Mouse (Mus musculus) forebrain, embryonic 14.5 days (tissue): ENCODE data around the gene Myo18b. TPM values are rescaled to one million over a fixed set of nuclear protein-coding genes. Genes with fewer than 3 reads are reported as not detected.

Experiments used
- ATAC-seq: fragments of 200-750 bp; cut with Nextera tagmentation; 2 replicates; pipeline ENCODE4 v1.8.0; 2017; ENCODE audit warnings: mild to moderate bottlenecking, moderate library complexity
- DNase-seq: peaks from one replicate; pipeline ENCODE4 v3.0.0-alpha.2; 2015; ENCODE audit warnings: low spot score
- H3K27ac ChIP-seq: fragments of 300-500 bp; sonication (generic); 2 replicates; pipeline ENCODE4 v1.5.1; 2014; ENCODE audit warnings: low read depth, mild to moderate bottlenecking, control low read depth, low read length, moderate library complexity
- H3K27me3 ChIP-seq: fragments of 300-500 bp; sonication (generic); replicated peaks from 2 replicates; pipeline ENCODE4 v1.6.1; 2014; ENCODE audit warnings: low read length, control low read depth, mixed read lengths; ENCODE audit not compliant: control insufficient read depth, insufficient read depth
- H3K36me3 ChIP-seq: fragments of 300-500 bp; sonication (generic); 2 replicates; pipeline ENCODE4 v1.6.1; 2014; ENCODE audit warnings: low read length, control low read depth; ENCODE audit not compliant: control insufficient read depth, insufficient read depth
- H3K4me1 ChIP-seq: fragments of 300-500 bp; sonication (generic); 2 replicates; pipeline ENCODE4 v1.6.1; 2014; ENCODE audit warnings: antibody characterized with exemption, low read length, control low read depth; ENCODE audit not compliant: control insufficient read depth, insufficient read depth
- H3K4me2 ChIP-seq: fragments of 300-500 bp; sonication (generic); 2 replicates; pipeline ENCODE4 v1.6.1; 2014; ENCODE audit warnings: mild to moderate bottlenecking, control low read depth, low read length
- H3K4me3 ChIP-seq: fragments of 300-500 bp; sonication (generic); 2 replicates; pipeline ENCODE4 v1.5.1; 2014; ENCODE audit warnings: low read depth, low read length, control low read depth
- H3K9ac ChIP-seq: fragments of 300-500 bp; sonication (generic); 2 replicates; pipeline ENCODE4 v1.6.1; 2014; ENCODE audit warnings: mild to moderate bottlenecking, low read length, control low read depth, moderate library complexity
- H3K9me3 ChIP-seq: fragments of 300-500 bp; sonication (generic); replicated peaks from 2 replicates; pipeline ENCODE4 v1.6.1; 2016; ENCODE audit warnings: low read length, control low read depth, mixed read lengths; ENCODE audit not compliant: control insufficient read depth
- WGBS: fragments of 180-500 bp; shearing (Covaris S2); extraction: QIAGEN DNeasy Blood & Tissue Kit; methylation state at CpG from one replicate; pipeline ENCODE4 v1.1.7; 2014; 5-methylcytosine and 5-hydroxymethylcytosine counted together
- polyA plus RNA-seq: library from polyadenylated mRNA; unstranded; fragments of >200 nt; fragmentation: Nextera tagmentation; extraction: Ambion mirVana; gene quantifications from 2 replicates; pipeline ENCODE4 v1.2.1, GENCODE M21; 2014

Myo18b gene
- polyA plus RNA-seq, 1 experiment from 2014 or later, result 0.60 TPM

DNA sequence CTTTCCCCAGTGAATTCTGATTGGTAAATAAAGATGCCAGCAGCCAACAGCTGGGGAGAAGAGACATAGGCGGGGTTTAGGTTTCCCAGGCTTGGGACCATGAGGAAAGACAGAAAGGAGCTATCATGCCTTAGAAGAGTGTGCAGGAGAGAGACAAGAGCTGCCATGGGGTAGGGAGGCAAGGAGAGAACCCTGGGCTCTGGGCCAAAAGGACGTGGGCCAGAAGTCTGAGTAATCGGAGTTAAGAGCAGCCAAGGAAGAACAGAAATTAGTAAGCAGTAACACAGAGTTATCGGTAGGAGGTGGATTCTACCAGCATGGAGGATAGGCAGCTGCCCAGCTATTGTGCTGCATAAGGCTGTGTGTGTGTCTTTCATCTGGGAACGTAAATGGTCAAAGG is 115.8 kb downstream of the Myo18b start:
- ATAC-seq, result peak; percentile 40; the same call in 1 of the 2 replicates
- no peaks in the 10 kb centered on the region; the same call in 1 of the 2 replicates for H3K4me1 ChIP-seq
- 42% methylated on average over 5 of the region's 5 CpGs for WGBS
- DNase-seq, result peak; percentile 73
- no peak overlapping the region for H3K27ac ChIP-seq
- no peaks in the 10 kb centered on the region for H3K36me3 ChIP-seq
- no peaks in the 10 kb centered on the region for H3K9me3 ChIP-seq
- H3K4me3 ChIP-seq, result no peak overlapping the region
- H3K27me3 ChIP-seq, result no peaks in the 10 kb centered on the region
- no peak overlapping the region for H3K4me2 ChIP-seq
- no peak overlapping the region for H3K9ac ChIP-seq

DNA sequence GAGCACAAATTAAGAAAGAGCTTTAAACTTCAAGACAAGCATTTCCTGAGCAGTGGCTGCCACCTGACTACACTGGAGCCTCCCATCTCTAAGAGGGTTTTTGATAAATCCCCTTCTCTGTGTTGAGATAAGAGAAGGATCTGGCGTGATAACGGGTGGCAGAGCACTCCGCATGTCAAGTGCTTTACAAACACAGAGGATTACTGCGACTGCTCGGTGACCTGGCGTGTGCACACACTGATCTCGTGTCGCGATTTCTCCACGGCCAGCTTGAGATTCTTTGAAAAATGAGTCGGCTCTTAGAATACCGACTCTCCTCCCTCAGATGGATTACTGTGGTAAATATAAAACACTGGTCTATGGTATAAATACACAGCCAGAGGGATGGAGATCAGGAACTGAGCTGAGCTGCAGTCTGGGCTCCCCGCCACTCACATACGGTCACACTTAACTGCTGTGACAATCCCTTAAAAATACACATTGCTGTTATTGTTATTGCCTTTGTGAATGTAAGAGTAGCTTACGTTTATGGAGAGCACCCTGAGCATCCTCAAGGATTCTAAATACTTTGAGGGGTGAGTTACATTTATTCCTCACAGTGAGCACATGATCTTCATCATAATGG is 119.3 kb downstream of the Myo18b start:
- ATAC-seq (no peak), DNase-seq (no peak)
- no peak overlapping the region for H3K27ac ChIP-seq
- no peaks in the 10 kb centered on the region for H3K27me3 ChIP-seq
- H3K9me3 ChIP-seq, result no peaks in the 10 kb centered on the region
- H3K4me1 ChIP-seq, result no peaks in the 10 kb centered on the region; the same call in 1 of the 2 replicates
- H3K9ac ChIP-seq, result no peak overlapping the region
- WGBS, result 78% methylated on average over 15 of the region's 15 CpGs
- no peaks in the 10 kb centered on the region for H3K36me3 ChIP-seq
- no peak overlapping the region for H3K4me3 ChIP-seq
- H3K4me2 ChIP-seq, result no peak overlapping the region

DNA sequence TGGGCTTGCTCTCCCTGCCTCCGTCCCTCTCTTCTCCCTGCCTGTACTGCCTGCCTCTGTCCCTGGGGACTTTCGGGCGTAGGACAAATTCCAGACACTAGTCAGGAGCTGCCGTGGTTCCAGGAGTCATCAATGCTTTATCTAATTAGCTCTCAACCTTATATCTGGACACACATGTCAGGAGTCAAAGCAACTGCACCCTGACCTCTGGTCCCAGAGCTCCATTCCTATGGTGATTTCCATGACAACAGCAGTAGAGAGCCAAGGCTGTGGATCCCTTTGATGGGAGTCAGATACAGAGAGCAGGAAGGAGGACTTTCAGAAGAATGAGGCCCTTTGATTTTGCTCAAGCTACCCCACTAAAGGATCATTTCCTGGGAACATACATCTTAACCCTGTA is 122.7 kb downstream of the Myo18b start:
- ATAC-seq (no peak), DNase-seq (no peak)
- Histone ChIP-seq H3K9ac (no peak overlapping the region), H3K4me3 (no peak overlapping the region), H3K4me2 (no peak overlapping the region), H3K27ac (no peak overlapping the region), H3K4me1 (0 out of 2 replicates have a peak, but pooled peaks cover 3% of the 10 kb centered on the region), H3K36me3 (no peaks in the 10 kb centered on the region), H3K27me3 (no peaks in the 10 kb centered on the region), H3K9me3 (no peaks in the 10 kb centered on the region)
- 54% methylated on average over 4 of the region's 4 CpGs for WGBS

DNA sequence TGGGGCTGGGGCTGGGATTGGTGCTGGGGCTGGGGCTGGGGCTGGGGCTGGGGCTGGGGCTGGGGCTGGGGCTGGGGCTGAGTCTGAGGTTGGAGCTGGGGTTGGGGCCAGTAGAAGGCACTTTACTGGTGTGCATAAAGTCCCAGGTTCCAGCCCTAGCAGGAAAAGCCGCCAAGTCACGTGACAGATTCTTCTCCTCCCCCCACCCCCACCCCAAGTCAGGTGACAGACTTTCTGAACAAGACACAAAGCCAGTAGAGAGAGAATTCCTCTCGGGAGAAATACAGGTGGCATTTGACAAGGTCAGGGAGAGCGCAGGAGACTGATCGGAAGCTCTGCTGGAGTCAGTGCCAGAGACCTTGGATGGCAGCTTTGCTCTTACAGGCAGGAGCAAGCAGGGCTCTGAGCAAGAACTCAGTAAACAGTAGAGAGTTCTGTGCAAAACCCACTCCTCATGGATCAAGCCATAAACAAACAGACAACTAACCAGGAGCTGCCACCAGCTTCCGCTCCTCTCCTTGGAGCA is 124.7 kb downstream of the Myo18b start:
- Histone ChIP-seq H3K36me3 (no peaks in the 10 kb centered on the region), H3K9ac (no peak overlapping the region), H3K4me3 (no peak overlapping the region), H3K27ac (no peak overlapping the region), H3K9me3 (no peaks in the 10 kb centered on the region), H3K4me1 (0 out of 2 replicates have a peak, but pooled peaks cover 3% of the 10 kb centered on the region), H3K4me2 (no peak overlapping the region), H3K27me3 (no peaks in the 10 kb centered on the region)
- WGBS, result 62% methylated on average over 6 of the region's 6 CpGs
- DNase-seq (no peak), ATAC-seq (no peak)

DNA sequence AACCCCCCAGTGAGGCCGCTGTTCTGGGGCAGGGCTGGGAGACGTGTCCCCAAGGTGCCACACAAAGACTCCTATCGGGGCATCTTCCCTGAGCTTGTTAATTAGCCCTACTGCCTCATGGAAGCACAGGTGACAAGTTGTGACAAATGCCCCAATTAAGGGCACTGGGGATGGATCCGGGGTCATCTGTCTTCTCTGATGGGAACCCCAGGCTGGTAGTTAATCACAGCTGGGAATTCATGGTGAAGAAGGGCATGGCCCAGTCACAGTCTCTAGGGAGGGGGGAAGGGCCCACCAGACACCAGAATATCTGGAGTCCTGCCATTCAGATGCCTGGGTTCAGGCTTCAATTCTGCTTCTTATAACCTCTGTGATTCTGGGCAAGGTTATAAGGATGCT is 126.4 kb downstream of the Myo18b start:
- H3K4me2 ChIP-seq, result no peak overlapping the region
- no peak overlapping the region for H3K9ac ChIP-seq
- DNase-seq (no peak), ATAC-seq (no peak)
- 0 out of 2 replicates have a peak, but pooled peaks cover 3% of the 10 kb centered on the region for H3K4me1 ChIP-seq
- no peaks in the 10 kb centered on the region for H3K9me3 ChIP-seq
- no peaks in the 10 kb centered on the region for H3K27me3 ChIP-seq
- no peaks in the 10 kb centered on the region for H3K36me3 ChIP-seq
- no peak overlapping the region for H3K27ac ChIP-seq
- WGBS, result 22% methylated on average over 4 of the region's 4 CpGs
- H3K4me3 ChIP-seq, result no peak overlapping the region

DNA sequence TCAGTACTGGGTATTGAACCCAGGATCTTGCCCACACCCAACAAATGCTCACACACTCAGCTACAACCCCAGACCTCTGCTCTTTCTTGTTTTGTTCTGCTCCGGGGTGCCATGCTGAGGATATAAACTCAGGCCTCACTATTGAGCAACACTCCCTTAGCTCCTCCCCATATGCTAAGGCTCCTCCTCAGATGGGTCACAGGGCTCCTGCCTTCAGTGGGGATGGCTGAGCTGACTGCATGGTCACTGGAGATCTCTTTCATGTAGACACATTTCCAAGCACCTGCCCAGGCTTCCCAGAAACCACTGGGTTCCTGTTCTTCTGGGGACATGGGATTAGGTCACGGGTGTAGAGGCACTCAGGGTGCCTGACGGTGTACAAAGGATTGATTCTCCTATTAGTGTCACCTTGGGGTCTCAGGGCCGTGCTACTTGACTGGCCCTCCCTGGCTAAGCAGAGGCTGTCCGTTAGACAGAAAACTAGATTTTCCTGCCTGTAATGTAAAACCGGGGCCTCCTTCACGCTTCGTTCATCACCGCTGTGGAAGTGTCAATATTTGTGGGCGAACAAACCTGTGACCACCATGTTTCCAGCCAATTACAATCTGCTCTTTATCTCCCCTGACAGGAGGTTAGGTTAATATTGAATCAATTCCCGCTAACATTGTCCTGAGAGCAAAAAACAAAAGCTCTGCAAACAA is 127.0 kb downstream of the Myo18b start:
- DNase-seq (no peak), ATAC-seq (no peak)
- Histone ChIP-seq H3K4me3 (no peak overlapping the region), H3K27me3 (no peaks in the 10 kb centered on the region), H3K27ac (no peak overlapping the region), H3K4me2 (no peak overlapping the region), H3K4me1 (0 out of 2 replicates have a peak, but pooled peaks cover 3% of the 10 kb centered on the region), H3K9ac (no peak overlapping the region), H3K9me3 (no peaks in the 10 kb centered on the region), H3K36me3 (no peaks in the 10 kb centered on the region)
- 58% methylated on average over 11 of the region's 11 CpGs for WGBS

DNA sequence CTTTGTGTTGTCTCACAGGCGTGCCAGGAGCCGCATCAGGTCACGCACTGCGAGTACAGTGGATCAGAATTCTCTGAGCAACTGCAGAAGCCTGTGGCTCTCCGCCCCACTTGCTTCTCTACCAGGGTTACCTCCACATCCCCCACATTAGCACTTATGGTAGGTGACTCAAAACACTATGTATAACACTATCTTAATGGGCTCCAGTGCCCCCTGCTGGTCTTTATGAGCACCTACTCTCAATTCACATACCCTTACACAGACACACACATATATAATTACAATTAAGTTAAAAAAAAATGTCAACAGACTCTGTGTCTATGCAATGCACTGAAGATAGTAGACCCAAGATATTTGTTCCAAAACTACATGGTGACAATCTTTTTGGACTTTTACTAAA is 127.6 kb downstream of the Myo18b start:
- Histone ChIP-seq H3K4me3 (no peak overlapping the region), H3K27ac (no peak overlapping the region), H3K36me3 (no peaks in the 10 kb centered on the region), H3K4me2 (no peak overlapping the region), H3K9ac (no peak overlapping the region), H3K9me3 (no peaks in the 10 kb centered on the region), H3K4me1 (0 out of 2 replicates have a peak, but pooled peaks cover 3% of the 10 kb centered on the region), H3K27me3 (no peaks in the 10 kb centered on the region)
- DNase-seq (no peak), ATAC-seq (no peak)
- 96% methylated on average over 5 of the region's 5 CpGs for whole genome bisulfite sequencing

DNA sequence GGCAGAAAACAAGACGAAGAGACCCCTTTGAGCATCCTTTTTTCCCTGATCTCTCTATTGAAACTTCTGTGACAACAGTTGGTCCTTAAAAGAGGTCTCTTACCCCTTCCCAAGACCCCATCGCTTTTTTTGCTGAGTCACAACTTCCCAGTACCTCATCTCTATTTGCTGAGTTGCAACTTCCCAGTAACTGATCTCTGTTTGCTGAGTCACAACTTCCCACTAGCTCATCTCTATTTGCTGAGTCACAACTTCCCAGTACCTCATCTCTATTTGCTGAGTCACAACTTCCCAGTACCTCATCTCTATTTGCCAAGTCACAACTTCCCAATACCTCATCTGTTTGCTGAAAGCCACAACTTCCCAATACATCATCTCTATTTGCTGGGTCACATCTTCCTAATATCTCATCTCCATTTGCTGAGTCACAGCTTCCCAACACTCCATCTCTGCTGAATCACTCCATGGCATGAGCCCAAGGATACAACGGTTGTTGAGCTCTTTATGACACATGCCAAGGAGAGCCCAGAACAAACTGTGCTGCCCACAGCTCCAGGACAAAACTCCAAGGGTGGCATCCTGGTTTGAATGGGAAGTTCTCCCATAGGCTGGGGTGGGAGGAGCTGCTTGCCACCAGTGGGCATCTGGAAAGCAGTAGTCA is 134.6 kb downstream of the Myo18b start:
- no peak overlapping the region for H3K9ac ChIP-seq
- 82% methylated on average over 3 of the region's 3 CpGs for WGBS
- ATAC-seq (no peak), DNase-seq (no peak)
- no peak overlapping the region for H3K4me3 ChIP-seq
- no peak overlapping the region for H3K4me2 ChIP-seq
- H3K27me3 ChIP-seq, result no peaks in the 10 kb centered on the region
- H3K27ac ChIP-seq, result no peak overlapping the region
- H3K36me3 ChIP-seq, result no peaks in the 10 kb centered on the region
- H3K9me3 ChIP-seq, result no peaks in the 10 kb centered on the region
- no peaks in the 10 kb centered on the region for H3K4me1 ChIP-seq
